Mouse (Mus musculus): ENCODE results near the gene Fntb. TPM values are rescaled to one million over a fixed set of nuclear protein-coding genes. Genes with fewer than 3 reads are reported as not detected.

Gene Fntb
- total RNA-seq (2023; ENCODE audit: inconsistent age) = 7.8 to 9.1 TPM (median 8.1 TPM) in 4 replicates

DNA sequence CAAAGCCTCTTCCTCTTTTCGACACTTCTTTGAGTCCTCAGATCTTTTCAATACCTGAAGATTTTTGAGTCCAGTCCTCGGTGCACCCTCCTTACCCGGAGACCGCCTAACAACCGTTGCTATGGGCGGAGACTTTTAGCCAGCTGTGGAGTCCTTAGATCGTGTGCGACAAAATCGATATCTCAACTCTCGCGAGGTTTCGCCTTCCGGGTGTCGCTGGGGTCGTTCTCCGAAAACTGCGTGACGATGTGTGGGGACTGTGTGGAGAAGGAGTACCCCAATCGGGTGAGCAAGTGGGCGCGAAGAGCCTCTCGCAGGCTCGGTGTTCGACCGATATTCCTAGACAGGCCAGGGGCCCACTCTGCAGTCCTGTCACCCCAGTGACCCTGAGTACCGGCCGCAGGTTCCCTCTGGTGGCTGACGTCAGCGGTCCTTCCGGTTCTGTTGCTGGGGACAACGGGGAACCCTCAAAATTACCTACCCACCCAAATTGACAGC, at the start of gene Fntb, which contains the start of gene Churc1:
TSS of gene Fntb (plus strand) at position 236 of the 498 bp plus-strand sequence.
TSS of gene Churc1 (plus strand) at position 185 of the 498 bp plus-strand sequence.

DNA sequence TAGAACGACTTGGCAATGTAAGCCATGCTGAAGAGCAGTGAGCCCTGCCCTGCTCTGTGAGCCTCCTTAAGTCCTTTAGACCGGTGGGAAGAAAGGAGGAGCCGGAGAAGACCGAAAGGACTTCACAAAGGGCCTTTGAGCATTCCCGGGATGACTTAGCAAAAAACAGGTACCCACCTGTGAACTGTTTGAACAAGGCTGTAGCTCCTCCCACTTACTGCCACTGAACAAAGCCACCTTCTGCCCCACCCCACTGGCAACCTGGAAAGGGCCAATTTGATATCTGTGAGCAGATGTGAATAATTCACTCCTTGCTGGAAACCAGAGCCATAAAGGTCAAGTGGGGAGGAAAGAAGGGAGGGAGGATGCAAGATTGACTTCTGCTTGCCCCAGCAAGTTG, 30.0 kb downstream of the Fntb start, which contains the start of gene Gpx2:
TSS of gene Gpx2 (minus strand) at position 205 of the 400 bp plus-strand sequence.

DNA sequence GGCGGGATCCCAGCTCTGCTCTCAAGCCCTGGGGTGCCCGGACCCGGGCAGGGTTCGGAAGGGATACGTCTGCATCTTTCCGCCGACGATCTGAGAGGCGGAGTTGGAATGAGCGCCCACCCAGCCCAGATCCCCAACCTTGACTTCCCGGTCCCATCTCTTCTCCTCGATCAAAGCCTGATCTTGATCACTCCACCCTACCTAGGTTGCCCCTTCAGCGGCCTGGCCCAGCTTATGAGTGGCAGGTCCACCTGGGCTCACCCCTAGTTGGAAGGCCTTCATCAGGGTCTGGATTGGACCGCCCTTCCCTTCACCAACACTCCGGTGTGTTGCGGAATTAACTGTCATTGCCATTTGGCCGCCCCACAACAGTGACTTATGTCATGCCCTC, 57.3 kb downstream of the Fntb start, which contains the start of gene Rab15:
TSS of gene Rab15 (minus strand) at position 258 of the 391 bp plus-strand sequence.

GRCm38 (mm10) chr12:76961932-76962891, 196.8 kb downstream of the Fntb start, which contains the start of gene Max:
TSS of gene Max (minus strand) at chr12:76962201.

Other genes starting within 250 kb of the Fntb start
- gene Plekhg3, start 234.7 kb upstream of the Fntb start, total RNA-seq (2023; ENCODE audit: inconsistent age) = 26.9 to 29.8 TPM (median 29.0 TPM) in 4 replicates
- 0.06 to 0.15 TPM in 2 of 4 replicates, not detected in the others for gene Sptb, start 55.0 kb upstream of the Fntb start, total RNA-seq (2023; ENCODE audit: inconsistent age)
- 30.8 to 44.1 TPM (median 34.6 TPM) in 4 replicates for gene Churc1, start 51 bp upstream of the Fntb start, total RNA-seq (2023; ENCODE audit: inconsistent age)
- 0.61 TPM in 1 of 4 replicates, not detected in the others for gene Gpx2, start 30.0 kb downstream of the Fntb start, total RNA-seq (2023; ENCODE audit: inconsistent age)
- gene Rab15, start 57.3 kb downstream of the Fntb start, total RNA-seq (2023; ENCODE audit: inconsistent age) = not detected in 4 replicates
- 150 to 167 TPM (median 157 TPM) in 4 replicates for gene Max, start 196.6 kb downstream of the Fntb start, total RNA-seq (2023; ENCODE audit: inconsistent age)

All from B cell, adult (primary cell).